Mouse (Mus musculus) heart, adult 2 months (tissue): Measurements from ENCODE around the gene Crlf1. TPM values are rescaled to one million over a fixed set of nuclear protein-coding genes. Genes with fewer than 3 reads are reported as not detected.
A peak's percentile ranks its signal among the peaks of the same experiment; 100 is the strongest.

Experiments
- DNase-seq, 2 experiments: peaks; one replicate each; pipeline ENCODE4 v3.0.0; 2021
- H3K27ac ChIP-seq: fragments of 200-600 bp; 2 replicates; pipeline ENCODE4 v1.8.1; 2022
- H3K27me3 ChIP-seq: fragments of 200-500 bp; 2 replicates; pipeline ENCODE4 v1.6.1; 2012; ENCODE audit warnings: mild to moderate bottlenecking, low read length, inconsistent platforms, mixed read lengths; ENCODE audit not compliant: control insufficient read depth, insufficient read depth
- H3K36me3 ChIP-seq: fragments of 200-500 bp; 2 replicates; pipeline ENCODE4 v1.6.1; 2012; ENCODE audit warnings: low read length, inconsistent platforms; ENCODE audit not compliant: control insufficient read depth, insufficient read depth
- H3K4me1 ChIP-seq: fragments of 200-500 bp; 2 replicates; pipeline ENCODE4 v1.6.1; 2011; ENCODE audit warnings: low read length; ENCODE audit not compliant: control insufficient read depth, insufficient read depth
- H3K4me3 ChIP-seq: fragments of 200-600 bp; 2 replicates; pipeline ENCODE4 v1.8.1; 2022
- H3K79me2 ChIP-seq: fragments of 200-500 bp; replicated peaks from 2 replicates; pipeline ENCODE4 v1.6.1; 2012; ENCODE audit warnings: mild to moderate bottlenecking, inconsistent platforms, low read length, moderate library complexity, mixed read lengths; ENCODE audit not compliant: control insufficient read depth, insufficient read depth
- H3K9ac ChIP-seq: fragments of 200-500 bp; 2 replicates; pipeline ENCODE4 v1.6.1; 2012; ENCODE audit warnings: low read depth, mild to moderate bottlenecking, control low read depth, inconsistent platforms, low read length, mixed read lengths
- EP300 ChIP-seq: fragments of 200-500 bp; IDR thresholded peaks from 2 replicates; pipeline ENCODE4 v1.6.1; 2011; ENCODE audit warnings: low read depth, low read length, control low read depth; ENCODE audit not compliant: insufficient read depth
- POLR2A ChIP-seq: fragments of 200-500 bp; IDR thresholded peaks from 2 replicates; pipeline ENCODE4 v1.6.1; 2011; ENCODE audit warnings: mild to moderate bottlenecking, low read depth, low read length, control low read depth; ENCODE audit not compliant: insufficient read depth
- WGBS: fragments of 180-500 bp; shearing (Covaris S2); methylation state at CpG from one replicate; pipeline ENCODE4 v1.1.7; 2018; 5-methylcytosine and 5-hydroxymethylcytosine counted together
- intact Hi-C: fragments of 180-260 bp; cut with DNase I; formaldehyde crosslinking; loops from one replicate; pipeline ENCODE4 v1.15.1; 2025
- polyA plus RNA-seq: library from polyadenylated mRNA; depleted of rRNA; stranded (reverse); fragments of >200 nt; gene quantifications from 2 replicates; pipeline ENCODE4 v1.2.3, GENCODE M21; 2012; rRNA removed
- total RNA-seq, 2 experiments: library from RNA; stranded (reverse); gene quantifications; 2 replicates each; pipeline ENCODE4 v1.2.3; 2021

The Crlf1 gene
- total and polyA plus RNA-seq, 3 experiments = 0.68 to 2.3 (median 0.89) TPM

DNA sequence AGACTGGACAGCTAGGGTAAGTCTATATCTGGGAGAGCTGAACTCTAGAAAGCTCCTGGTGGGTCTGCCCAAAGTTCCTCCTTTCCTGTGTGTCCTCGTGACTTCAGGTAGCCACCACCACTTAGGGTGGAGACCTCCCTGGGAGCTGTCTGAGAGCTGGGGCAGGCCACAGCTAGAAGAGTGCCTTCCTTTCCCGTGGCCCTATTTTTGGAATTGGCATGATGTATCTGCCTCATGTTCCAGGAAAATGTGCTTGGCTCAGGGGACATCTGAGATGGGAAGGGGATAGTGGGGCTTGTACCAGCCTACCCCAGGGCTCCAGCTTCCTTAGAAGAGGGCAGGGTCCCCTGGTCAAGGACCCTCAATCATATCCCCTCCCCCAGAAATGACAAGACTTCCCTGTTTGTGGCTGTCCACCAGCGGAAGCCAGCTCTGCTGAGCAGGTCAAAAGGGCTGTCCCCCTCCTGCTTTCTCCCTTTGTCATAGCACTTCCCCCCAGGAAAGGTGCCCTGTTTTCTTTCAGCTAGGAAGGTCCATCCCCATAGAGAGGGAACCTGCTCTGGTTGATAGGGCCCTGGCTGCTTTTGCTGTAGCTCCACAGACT, 58.7 kb downstream of the Crlf1 start:
- Histone ChIP-seq H3K4me1 (peaks cover 44% of the 10 kb centered on the region), H3K79me2 (peaks cover 1% of the 10 kb centered on the region; the same call in 1 of the 2 replicates), H3K4me3 (no peak overlapping the region), H3K36me3 (no peaks in the 10 kb centered on the region; the same call in 1 of the 2 replicates), H3K27ac (peak overlapping the region; percentile 85), H3K27me3 (no peaks in the 10 kb centered on the region), H3K9ac (no peak overlapping the region)
- intact Hi-C loops = no loop called here
- 0 out of 2 replicates have a peak, but pooled peaks have one; percentile 19 for TF ChIP-seq EP300
- no peak for TF ChIP-seq POLR2A
- WGBS = 7% methylated on average over 3 of the region's 3 CpGs
- DNase-seq = peak; percentile 58 to 60

- Histone ChIP-seq H3K27ac (peak overlapping the region; percentile 85), H3K79me2 (peaks cover 1% of the 10 kb centered on the region; the same call in 1 of the 2 replicates), H3K4me1 (peaks cover 43% of the 10 kb centered on the region), H3K4me3 (no peak overlapping the region), H3K9ac (no peak overlapping the region), H3K36me3 (no peaks in the 10 kb centered on the region; the same call in 1 of the 2 replicates), H3K27me3 (no peaks in the 10 kb centered on the region)
- 7% methylated on average over 1 of the region's 1 CpGs for WGBS
- TF ChIP-seq POLR2A (no peak), EP300 (peak; percentile 24; the same call in 1 of the 2 replicates)
- intact Hi-C loops = no loop called here
- DNase-seq = peak in 1 of 2 experiments; percentile 47
Measured at GRCm38 (mm10) chr8:70552836-70553235, 59.9 kb downstream of the Crlf1 start.

Other genes starting within 250 kb of the Crlf1 start
- gene Homer3, start 210.3 kb upstream of the Crlf1 start, total RNA-seq = 1 to 10 TPM; 7.2 to 8.3 TPM
- gene Homer3, start 210.3 kb upstream of the Crlf1 start, polyA plus RNA-seq = 13.6 and 14.9 TPM in 2 replicates
- gene Ddx49, start 190.7 kb upstream of the Crlf1 start, total RNA-seq = 10 to 100 TPM; 21.6 to 26.4 TPM
- 24.3 and 27.1 TPM in 2 replicates for gene Ddx49, start 190.7 kb upstream of the Crlf1 start, polyA plus RNA-seq
- gene Cope, start 190.6 kb upstream of the Crlf1 start, total RNA-seq = 100 to 1,000 TPM; 147 to 155 TPM
- 193 and 209 TPM in 2 replicates for gene Cope, start 190.6 kb upstream of the Crlf1 start, polyA plus RNA-seq
- gene Cers1, start 177.4 kb upstream of the Crlf1 start, total RNA-seq = under 1 TPM; 0.34 to 0.64 TPM
- 0.97 and 1.2 TPM in 2 replicates for gene Cers1, start 177.4 kb upstream of the Crlf1 start, polyA plus RNA-seq
- not detected for gene Gdf1, start 163.3 kb upstream of the Crlf1 start, total RNA-seq
- 0.14 TPM in 1 of 2 replicates, not detected in the other for gene Gdf1, start 163.3 kb upstream of the Crlf1 start, polyA plus RNA-seq
- 10 to 100 TPM; 42.6 to 43.9 TPM for gene Upf1, start 139.9 kb upstream of the Crlf1 start, total RNA-seq
- 17.4 and 23.4 TPM in 2 replicates for gene Upf1, start 139.9 kb upstream of the Crlf1 start, polyA plus RNA-seq
- gene Comp, start 119.6 kb upstream of the Crlf1 start, total RNA-seq = 1 to 10 TPM; 5.1 to 5.4 TPM
- gene Comp, start 119.6 kb upstream of the Crlf1 start, polyA plus RNA-seq = 11.5 and 17.4 TPM in 2 replicates
- 1 to 10 TPM; 7.4 to 8.1 TPM for gene Crtc1, start 53.6 kb upstream of the Crlf1 start, total RNA-seq
- gene Crtc1, start 53.6 kb upstream of the Crlf1 start, polyA plus RNA-seq = 13.7 and 14.9 TPM in 2 replicates
- gene Klhl26, start 16.2 kb upstream of the Crlf1 start, total RNA-seq = 1 to 10 TPM; 8.1 to 8.6 TPM
- 18.8 and 21.2 TPM in 2 replicates for gene Klhl26, start 16.2 kb upstream of the Crlf1 start, polyA plus RNA-seq
- not detected for gene Tmem59l, start 5.8 kb upstream of the Crlf1 start, total RNA-seq
- gene Tmem59l, start 5.8 kb upstream of the Crlf1 start, polyA plus RNA-seq = 0.21 and 0.53 TPM in 2 replicates
- 100 to 1,000 TPM; 111 to 118 TPM for gene Rex1bd, start 13.6 kb downstream of the Crlf1 start, total RNA-seq
- 129 and 145 TPM in 2 replicates for gene Rex1bd, start 13.6 kb downstream of the Crlf1 start, polyA plus RNA-seq
- 1,000 to 10,000 TPM; 1,480 to 1,595 TPM for gene Uba52, start 17.6 kb downstream of the Crlf1 start, total RNA-seq
- 439 and 626 TPM in 2 replicates for gene Uba52, start 17.6 kb downstream of the Crlf1 start, polyA plus RNA-seq
- 100 to 1,000 TPM; 116 to 135 TPM for gene Fkbp8, start 34.6 kb downstream of the Crlf1 start, total RNA-seq
- 179 and 201 TPM in 2 replicates for gene Fkbp8, start 34.6 kb downstream of the Crlf1 start, polyA plus RNA-seq
- gene Kxd1, start 34.8 kb downstream of the Crlf1 start, total RNA-seq = 10 to 100 TPM; 80.4 to 99.4 TPM
- gene Kxd1, start 34.8 kb downstream of the Crlf1 start, polyA plus RNA-seq = 111 and 121 TPM in 2 replicates
- 10 to 100 TPM in 1 of 2 experiments, 1 to 10 TPM in 1; 9.6 to 12.0 TPM for gene Ell, start 46.3 kb downstream of the Crlf1 start, total RNA-seq
- 12.7 and 13.8 TPM in 2 replicates for gene Ell, start 46.3 kb downstream of the Crlf1 start, polyA plus RNA-seq
- 10 to 100 TPM; 26.7 to 28.3 TPM for gene Isyna1, start 101.2 kb downstream of the Crlf1 start, total RNA-seq
- gene Isyna1, start 101.2 kb downstream of the Crlf1 start, polyA plus RNA-seq = 40.3 and 41.6 TPM in 2 replicates
- gene Ssbp4, start 115.7 kb downstream of the Crlf1 start, total RNA-seq = 10 to 100 TPM; 34.6 to 35.8 TPM
- 45.6 and 72.8 TPM in 2 replicates for gene Ssbp4, start 115.7 kb downstream of the Crlf1 start, polyA plus RNA-seq
- 1 to 10 TPM; 1.6 to 1.8 TPM for gene Lrrc25, start 123.0 kb downstream of the Crlf1 start, total RNA-seq
- gene Lrrc25, start 123.0 kb downstream of the Crlf1 start, polyA plus RNA-seq = 3.6 and 4.5 TPM in 2 replicates
- 1 to 10 TPM; 1.1 to 2.0 TPM for gene Gdf15, start 139.3 kb downstream of the Crlf1 start, total RNA-seq
- gene Gdf15, start 139.3 kb downstream of the Crlf1 start, polyA plus RNA-seq = 0.38 and 3.8 TPM in 2 replicates
- 10 to 100 TPM; 39.7 to 48.4 TPM for gene Pgpep1, start 167.2 kb downstream of the Crlf1 start, total RNA-seq
- 35.5 and 44.8 TPM in 2 replicates for gene Pgpep1, start 167.2 kb downstream of the Crlf1 start, polyA plus RNA-seq
- 10 to 100 TPM; 56.9 to 64.2 TPM for gene Lsm4, start 180.1 kb downstream of the Crlf1 start, total RNA-seq
- gene Lsm4, start 180.1 kb downstream of the Crlf1 start, polyA plus RNA-seq = 54.1 and 68.3 TPM in 2 replicates
- gene Jund, start 205.8 kb downstream of the Crlf1 start, total RNA-seq = 100 to 1,000 TPM; 123 to 127 TPM
- gene Jund, start 205.8 kb downstream of the Crlf1 start, polyA plus RNA-seq = 66.2 and 109 TPM in 2 replicates
- gene Iqcn, start 210.3 kb downstream of the Crlf1 start, total RNA-seq = not detected
- 0.06 and 0.12 TPM in 2 replicates for gene Iqcn, start 210.3 kb downstream of the Crlf1 start, polyA plus RNA-seq
- not detected for gene Gm3336, start 225.4 kb downstream of the Crlf1 start, total RNA-seq
- gene Gm3336, start 225.4 kb downstream of the Crlf1 start, polyA plus RNA-seq = not detected in 2 replicates
- gene Pde4c, start 230.6 kb downstream of the Crlf1 start, total RNA-seq = 1 to 10 TPM; 2.3 to 2.7 TPM
- 10.8 and 11.0 TPM in 2 replicates for gene Pde4c, start 230.6 kb downstream of the Crlf1 start, polyA plus RNA-seq